Mouse (Mus musculus) 3T3-L1 (cell line): ENCODE results near the gene Fra10ac1.

ENCODE experiments used
- DNase-seq: peaks from one replicate; pipeline ENCODE4 v3.0.0-alpha.2; 2015; ENCODE audit warnings: low read depth, low spot score

Gene Fra10ac1

DNA sequence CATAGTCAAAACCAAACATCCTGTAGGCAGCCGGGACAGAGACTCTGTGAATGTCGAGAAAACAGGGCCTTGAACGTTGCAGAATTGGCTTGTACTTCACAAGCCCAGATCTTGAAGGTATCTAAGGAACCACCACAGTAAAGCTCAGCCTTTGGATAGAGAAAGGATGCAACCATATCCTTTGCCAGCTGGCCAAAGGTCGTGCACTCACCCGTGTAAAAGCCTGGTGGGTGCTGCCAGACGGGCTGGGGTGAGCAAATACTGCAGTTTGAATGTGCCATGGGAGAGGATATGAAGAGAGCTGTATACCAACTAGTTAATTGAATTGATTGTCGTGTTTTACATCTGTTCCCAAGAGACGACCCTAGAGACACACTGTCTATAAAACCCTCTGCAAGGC lies 8.1 kb upstream of the Fra10ac1 start:
- DNase-seq: no peak

- DNase-seq: peak; percentile 37
These were observed 4.7 kb upstream of the Fra10ac1 start for GRCm38 (mm10) chr19:38228699-38229098.

DNA sequence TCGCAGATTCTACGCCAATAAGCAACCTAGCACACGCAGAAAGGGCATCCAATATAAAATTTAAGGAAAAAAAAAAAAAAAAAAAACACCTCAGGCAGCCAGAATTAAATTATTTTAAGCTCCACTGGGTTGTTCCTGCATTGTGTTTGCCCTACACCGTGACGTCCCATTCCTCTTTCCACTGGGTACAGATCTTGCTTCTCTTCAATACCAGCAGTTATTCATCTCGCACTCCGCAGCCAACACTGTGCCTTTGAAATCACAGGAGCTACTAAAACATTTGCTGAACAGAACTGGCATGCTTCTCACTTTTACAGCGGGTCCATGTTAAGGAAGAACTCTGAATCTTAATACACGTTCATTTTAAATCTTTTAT lies 717 bp upstream of the Fra10ac1 start:
- DNase-seq: no peak

GRCm38 (mm10) chr19:38223356-38223904 lies 526 bp downstream of the Fra10ac1 start:
- DNase-seq: peak; percentile 18

DNA sequence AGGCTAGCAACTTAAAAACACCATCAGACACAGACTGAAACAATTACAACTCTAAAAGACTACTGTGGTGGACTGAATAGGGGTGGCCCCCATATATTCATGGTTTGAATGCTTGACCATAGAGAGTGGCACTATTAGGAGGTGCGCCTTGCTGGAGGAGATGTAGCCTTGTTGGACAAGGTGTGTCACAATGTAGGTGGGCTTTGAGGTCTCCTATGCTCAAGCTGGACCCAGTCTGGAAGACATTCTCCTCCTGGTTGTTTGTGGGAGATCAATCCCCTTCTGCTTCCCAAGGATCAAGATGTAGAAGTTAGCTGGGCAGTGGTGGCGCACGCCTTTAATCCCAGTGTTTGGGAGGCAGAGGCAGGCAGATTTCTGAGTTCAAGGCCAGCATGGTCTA lies 6.3 kb downstream of the Fra10ac1 start:
- no peak for DNase-seq

GRCm38 (mm10) chr19:38206669-38207068 lies 17.3 kb downstream of the Fra10ac1 start:
- DNase-seq: peak; percentile 16

- DNase-seq: peak; percentile 51
These were observed 25.2 kb downstream of the Fra10ac1 start for GRCm38 (mm10) chr19:38198731-38199130.

DNA sequence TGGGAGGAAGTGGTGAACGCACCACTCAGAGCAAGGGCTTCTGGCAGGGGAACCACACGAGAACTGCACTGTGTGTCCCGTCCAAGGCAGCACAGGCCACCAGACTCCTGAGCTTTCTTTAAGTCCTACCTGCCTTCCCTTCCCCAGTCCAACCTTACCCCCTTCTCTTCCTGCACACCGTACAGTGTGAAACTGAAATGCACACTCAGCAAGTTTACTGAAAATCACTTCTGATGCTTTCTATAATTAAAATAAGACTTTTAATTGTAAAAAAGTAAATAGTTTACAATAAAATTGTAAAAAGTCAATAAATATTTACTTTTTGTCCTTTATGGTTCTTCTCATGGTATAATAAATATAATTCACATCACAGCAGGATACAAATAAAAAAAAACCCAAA lies 28.7 kb downstream of the Fra10ac1 start:
- no peak for DNase-seq

DNA sequence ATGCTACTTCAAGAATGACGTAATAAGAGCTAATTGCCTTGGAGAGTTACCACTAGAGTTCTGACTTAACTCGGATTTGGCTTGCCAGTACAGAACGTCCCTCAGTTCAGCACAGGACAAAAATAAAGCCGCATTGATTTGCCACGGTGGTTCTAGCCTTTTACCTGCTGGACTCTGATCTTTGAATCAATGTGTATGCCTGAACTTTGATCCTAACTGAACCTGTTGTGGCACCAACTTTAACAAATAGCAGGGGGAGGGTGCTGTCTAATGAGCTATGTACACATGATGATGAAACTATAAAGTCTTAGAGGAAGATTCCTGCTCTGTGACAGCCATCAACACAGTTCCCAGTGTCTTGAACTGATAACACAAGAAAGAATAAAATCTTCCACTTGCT lies 32.5 kb downstream of the Fra10ac1 start:
- DNase-seq: no peak

DNA sequence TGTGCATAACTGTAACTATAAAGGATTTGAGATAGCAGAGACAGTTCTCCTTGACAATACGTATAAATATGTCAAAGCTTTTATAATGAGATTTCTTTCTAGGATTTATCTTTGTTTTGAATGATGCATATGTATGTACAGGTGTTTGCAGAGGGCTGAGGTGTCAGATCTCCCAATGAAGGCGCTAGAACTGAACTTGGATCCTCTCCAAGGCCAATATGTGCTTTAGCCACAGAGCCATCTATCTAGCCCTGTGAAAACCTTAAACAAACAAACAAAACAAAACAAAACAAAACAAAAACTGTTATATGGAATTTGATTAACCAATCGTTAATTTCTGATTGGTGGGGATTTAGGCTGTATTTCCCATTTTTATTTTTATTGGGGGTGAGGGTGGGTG lies 33.4 kb downstream of the Fra10ac1 start:
- no peak for DNase-seq

DNA sequence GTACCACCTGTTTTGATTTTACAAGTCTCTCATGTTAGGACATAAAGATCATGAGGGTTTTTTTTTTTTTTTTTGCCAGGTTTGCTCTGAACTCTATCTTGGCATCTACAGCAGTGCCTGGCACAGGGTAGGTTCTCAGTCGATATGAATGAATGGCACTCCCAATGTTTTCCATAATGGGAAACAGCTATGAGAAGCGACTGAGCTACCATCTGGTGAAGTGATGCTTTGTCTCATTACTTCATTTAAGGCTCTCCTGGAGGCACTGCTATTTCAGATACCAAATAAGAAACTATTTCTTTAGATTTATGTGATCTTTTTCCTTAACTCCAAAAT lies 36.6 kb downstream of the Fra10ac1 start:
- DNase-seq: no peak

- peak; percentile 12 for DNase-seq
These were observed 37.2 kb downstream of the Fra10ac1 start for GRCm38 (mm10) chr19:38186631-38187344.

DNA sequence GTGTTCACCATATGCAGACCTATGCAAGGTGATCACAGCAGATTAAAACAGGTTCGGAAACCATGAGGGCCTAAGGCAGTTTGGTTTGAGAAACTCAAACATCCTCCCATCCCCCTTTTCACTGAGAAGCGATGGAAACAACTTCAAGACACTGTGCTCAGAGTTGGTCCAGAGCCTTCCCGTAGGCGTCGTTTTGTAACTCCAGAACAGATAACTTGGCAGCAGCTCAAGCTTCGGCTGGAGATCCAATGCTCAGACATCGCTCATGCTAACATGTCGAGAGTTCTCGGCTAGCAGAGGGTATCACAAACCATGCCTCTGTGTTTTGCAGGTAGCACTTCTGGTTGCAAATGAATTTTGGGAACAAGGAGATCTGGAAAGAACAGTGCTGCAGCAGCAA lies 44.3 kb downstream of the Fra10ac1 start:
- DNase-seq: no peak

DNA sequence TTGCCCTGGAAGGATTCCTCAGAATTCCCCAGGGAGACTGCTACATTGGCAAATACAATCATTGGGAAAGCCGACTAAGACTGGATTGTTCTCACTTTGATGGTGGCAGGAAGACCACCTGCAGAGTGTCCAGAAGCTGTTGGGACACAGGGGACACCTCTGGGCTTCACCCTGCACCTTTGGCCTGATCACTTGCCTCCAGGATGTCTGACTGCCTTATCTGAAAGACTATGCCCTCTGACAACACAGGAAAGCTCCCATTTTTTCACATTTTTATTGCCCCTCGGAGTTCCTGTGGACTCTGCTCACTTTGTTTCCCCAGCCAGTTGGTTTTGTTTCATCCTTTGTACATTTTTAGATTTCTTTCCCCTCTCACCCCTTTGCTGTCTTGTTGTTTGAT lies 59.3 kb downstream of the Fra10ac1 start:
- no peak for DNase-seq

- DNase-seq: no peak
These were observed 62.2 kb downstream of the Fra10ac1 start for GRCm38 (mm10) chr19:38161648-38162354.

DNA sequence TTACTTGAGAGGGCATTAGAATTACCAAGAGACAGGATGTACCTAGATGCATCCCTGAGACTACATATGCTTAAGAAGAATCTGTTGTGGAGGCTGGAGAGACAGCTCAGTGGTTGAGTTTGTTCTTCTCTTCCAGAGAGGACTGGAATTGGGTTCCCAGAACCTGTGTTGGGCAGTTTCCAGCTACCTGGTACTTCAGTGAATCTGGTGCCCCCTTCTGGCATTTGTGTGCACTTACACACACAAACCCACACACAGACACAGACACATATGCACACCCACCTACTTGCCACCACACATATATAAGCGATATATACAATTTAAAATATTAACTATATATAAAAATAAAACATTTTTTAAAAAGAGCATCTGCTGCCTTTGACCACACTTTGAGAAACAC lies 67.7 kb downstream of the Fra10ac1 start:
- no peak for DNase-seq

DNA sequence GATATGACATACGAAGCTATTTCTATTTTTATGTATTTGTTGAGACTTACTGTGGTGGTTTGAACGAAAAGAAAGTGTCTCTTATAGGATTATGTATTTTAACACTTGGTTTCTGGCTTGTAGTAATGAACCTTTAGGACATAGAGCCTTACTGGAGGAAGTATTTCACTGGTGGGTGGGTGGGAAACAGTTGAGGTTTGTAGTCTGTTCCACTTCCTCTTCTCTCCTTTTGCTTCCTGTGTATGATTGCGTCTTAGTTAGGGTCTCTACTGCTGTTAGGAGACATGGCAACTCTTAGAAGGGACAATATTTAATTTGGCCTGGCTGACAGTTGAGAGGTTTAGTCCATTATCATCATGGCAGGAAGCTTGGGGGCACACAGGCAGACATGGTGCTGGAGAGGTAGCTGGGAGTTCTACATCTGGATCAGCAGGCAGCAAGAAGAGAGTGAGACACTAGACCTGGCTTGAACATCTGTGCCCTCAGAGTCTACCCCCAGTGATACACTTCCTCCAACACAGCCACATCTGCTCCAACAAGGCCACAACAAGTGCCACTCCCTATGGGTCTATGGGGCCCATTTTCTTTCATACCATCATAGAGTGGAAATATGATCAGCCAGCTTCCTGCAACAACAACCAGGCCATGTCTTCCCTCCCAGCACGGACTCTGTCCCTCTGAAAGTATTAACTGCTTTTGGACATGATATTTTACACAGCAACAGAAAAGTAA lies 80.2 kb downstream of the Fra10ac1 start:
- no peak for DNase-seq
